Mouse (Mus musculus) lung, adult 2 months (tissue): ENCODE measurements around the gene Igll1. TPM values are rescaled to one million over a fixed set of nuclear protein-coding genes. Genes with fewer than 3 reads are reported as not detected.
A peak's percentile ranks its signal among the peaks of the same experiment; 100 is the strongest.

ENCODE experiments used
- DNase-seq: peaks from one replicate; pipeline ENCODE4 v3.0.0; 2022
- H3K4me1 ChIP-seq: fragments of 200-500 bp; 2 replicates; pipeline ENCODE4 v1.6.1; 2011; ENCODE audit warnings: low read length; ENCODE audit not compliant: control insufficient read depth, insufficient read depth
- H3K4me3 ChIP-seq: fragments of 200-500 bp; replicated peaks from 2 replicates; pipeline ENCODE3; 2011; ENCODE audit warnings: low read depth, mild to moderate bottlenecking, control low read depth, low read length; ENCODE audit errors: extremely low read depth
- CTCF ChIP-seq: fragments of 200-500 bp; IDR thresholded peaks from 2 replicates; pipeline ENCODE4 v1.5.1; 2011; ENCODE audit warnings: mild to moderate bottlenecking, low read length, control low read depth; ENCODE audit not compliant: insufficient read depth
- POLR2A ChIP-seq: fragments of 200-500 bp; IDR thresholded peaks from 2 replicates; pipeline ENCODE4 v1.6.1; 2011; ENCODE audit warnings: low read depth, mild to moderate bottlenecking, control low read depth, low read length, borderline replicate concordance; ENCODE audit errors: extremely low read depth
- WGBS: fragments of 180-500 bp; shearing (Covaris S2); methylation state at CpG from one replicate; pipeline ENCODE4 v1.1.7; 2018; 5-methylcytosine and 5-hydroxymethylcytosine counted together
- polyA plus RNA-seq: library from polyadenylated mRNA; depleted of rRNA; stranded (reverse); fragments of >200 nt; gene quantifications from 2 replicates; pipeline ENCODE4 v1.2.3, GENCODE M21; 2012; rRNA removed

Igll1 gene
- polyA plus RNA-seq = 0.10 TPM in 1 of 2 replicates, not detected in the other

DNA sequence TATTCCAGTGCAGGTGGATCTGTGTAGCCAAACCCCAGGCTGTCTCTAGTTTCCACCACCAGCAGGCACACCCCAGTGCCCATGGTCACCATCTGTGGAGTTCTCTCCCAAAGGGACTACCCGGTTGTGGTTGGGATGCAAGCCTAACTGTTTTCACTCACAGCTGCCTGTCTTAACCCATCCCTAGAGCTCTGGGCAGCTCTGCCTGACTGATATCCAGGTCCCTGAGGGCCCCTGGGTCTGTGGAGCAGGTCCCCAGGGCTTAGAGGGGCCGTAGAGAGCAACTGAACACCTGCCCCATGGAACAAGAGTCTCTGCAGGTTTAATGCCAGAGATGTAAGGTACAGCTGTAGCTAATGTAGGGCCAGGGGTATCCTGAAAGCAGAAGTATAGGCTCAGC lies at the start of gene Igll1:
TSS of gene Igll1 (minus strand) at position 8 of the 400 bp plus-strand sequence.
- TF ChIP-seq POLR2A (no peak), CTCF (no peak)
- Histone ChIP-seq H3K4me3 (no peak within 1 kb of the TSS), H3K4me1 (no peaks in the 10 kb centered on the region)
- whole genome bisulfite sequencing = 68% methylated on average over 2 of the region's 2 CpGs
- no peak for DNase-seq

- Histone ChIP-seq H3K4me3 (no peak overlapping the region), H3K4me1 (peaks cover 10% of the 10 kb centered on the region)
- WGBS = 67% methylated on average over 1 of the region's 1 CpGs
- TF ChIP-seq CTCF = no peak
- DNase-seq = no peak
These were observed 49.7 kb upstream of the Igll1 start for GRCm38 (mm10) chr16:16913440-16913839.

GRCm38 (mm10) chr16:16911641-16912597 lies 48.1 kb upstream of the Igll1 start:
- peak; percentile 79 for DNase-seq
- TF ChIP-seq POLR2A (no peak), CTCF (peak; percentile 97)
- WGBS = 37% methylated on average over 13 of the region's 13 CpGs
- Histone ChIP-seq H3K4me1 (peaks cover 19% of the 10 kb centered on the region), H3K4me3 (no peak overlapping the region)

DNA sequence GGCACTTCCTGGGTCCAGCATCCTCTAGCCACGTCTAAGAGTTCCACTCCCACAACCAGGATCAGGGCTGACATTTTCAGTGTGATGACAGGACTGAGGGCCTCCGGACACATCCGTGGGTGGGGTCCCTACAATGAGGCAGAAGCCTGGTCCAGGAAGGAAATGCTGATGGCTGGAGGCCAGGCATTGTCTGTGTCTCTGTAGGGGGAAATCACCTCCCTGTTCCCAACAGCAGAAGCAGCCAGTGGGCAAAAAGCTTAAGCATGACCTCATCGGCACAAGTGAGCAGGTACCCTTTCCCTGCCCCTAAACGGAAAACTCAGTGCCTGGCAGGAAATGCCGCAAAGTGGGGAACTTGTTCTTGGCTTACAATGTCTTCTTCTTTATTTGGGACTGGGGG lies 44.0 kb upstream of the Igll1 start:
- H3K4me3 ChIP-seq = no peak overlapping the region
- peak; percentile 66 for DNase-seq
- TF ChIP-seq POLR2A (no peak; the same call in 1 of the 2 replicates), CTCF (no peak)
- H3K4me1 ChIP-seq = peaks cover 33% of the 10 kb centered on the region
- WGBS = 32% methylated on average over 6 of the region's 6 CpGs

DNA sequence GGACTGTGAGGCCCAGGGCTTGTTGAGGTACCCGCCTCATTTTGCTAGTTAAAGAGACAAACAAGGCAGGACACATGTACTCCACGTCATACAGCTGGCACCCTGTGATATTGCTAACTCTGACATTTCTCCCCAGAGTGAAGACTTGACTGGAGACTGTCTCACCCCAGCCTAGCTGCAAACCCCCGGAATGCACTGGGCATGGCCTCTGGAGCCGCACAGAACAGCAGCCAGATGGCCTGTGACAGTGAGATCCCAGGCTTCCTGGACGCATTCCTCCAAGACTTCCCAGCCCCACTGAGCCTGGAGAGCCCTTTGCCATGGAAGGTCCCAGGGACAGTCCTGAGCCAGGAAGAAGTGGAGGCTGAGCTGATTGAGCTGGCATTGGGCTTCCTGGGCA lies 39.4 kb upstream of the Igll1 start:
- 62% methylated on average over 5 of the region's 5 CpGs for WGBS
- DNase-seq = no peak
- TF ChIP-seq POLR2A = no peak
- no peak for TF ChIP-seq CTCF
- no peak overlapping the region for H3K4me3 ChIP-seq
- peaks cover 42% of the 10 kb centered on the region for H3K4me1 ChIP-seq

GRCm38 (mm10) chr16:16902329-16902728 lies 38.5 kb upstream of the Igll1 start:
- no peak for DNase-seq
- H3K4me3 ChIP-seq = no peak overlapping the region
- WGBS = 45% methylated on average over 4 of the region's 4 CpGs
- H3K4me1 ChIP-seq = peaks cover 39% of the 10 kb centered on the region
- 0 out of 2 replicates have a peak, but pooled peaks have one; percentile 17 for TF ChIP-seq POLR2A
- no peak for TF ChIP-seq CTCF

DNA sequence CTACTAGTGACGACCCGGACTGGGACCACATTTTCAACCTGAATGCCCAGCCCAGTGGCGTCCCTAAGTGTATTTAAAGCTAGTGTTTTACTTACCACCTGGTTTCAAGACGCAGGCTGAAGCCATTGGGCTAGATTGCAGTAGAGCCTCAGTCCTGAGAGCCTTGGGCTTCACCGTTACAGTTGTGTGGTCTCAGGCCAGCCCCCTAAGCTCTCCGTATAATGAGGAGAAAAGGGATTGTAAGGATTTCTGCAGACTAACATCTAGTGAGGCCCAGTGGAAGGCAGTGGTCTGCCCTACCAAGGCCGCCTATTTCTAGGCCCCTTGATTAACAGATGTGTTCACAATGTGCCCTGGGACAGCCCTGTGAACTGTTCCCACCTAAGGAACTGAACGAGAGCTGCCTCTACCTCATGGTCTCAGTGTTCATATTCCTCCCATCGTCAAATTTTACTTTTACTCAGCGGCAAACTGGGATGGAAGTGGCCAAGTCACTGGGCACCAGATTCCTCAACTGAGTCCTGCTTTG lies 33.3 kb upstream of the Igll1 start:
- Histone ChIP-seq H3K4me3 (peak overlapping the region; percentile 86), H3K4me1 (peaks cover 21% of the 10 kb centered on the region)
- 17% methylated on average over 10 of the region's 10 CpGs for WGBS
- no peak for TF ChIP-seq CTCF
- no peak for TF ChIP-seq POLR2A
- peak; percentile 23 for DNase-seq

DNA sequence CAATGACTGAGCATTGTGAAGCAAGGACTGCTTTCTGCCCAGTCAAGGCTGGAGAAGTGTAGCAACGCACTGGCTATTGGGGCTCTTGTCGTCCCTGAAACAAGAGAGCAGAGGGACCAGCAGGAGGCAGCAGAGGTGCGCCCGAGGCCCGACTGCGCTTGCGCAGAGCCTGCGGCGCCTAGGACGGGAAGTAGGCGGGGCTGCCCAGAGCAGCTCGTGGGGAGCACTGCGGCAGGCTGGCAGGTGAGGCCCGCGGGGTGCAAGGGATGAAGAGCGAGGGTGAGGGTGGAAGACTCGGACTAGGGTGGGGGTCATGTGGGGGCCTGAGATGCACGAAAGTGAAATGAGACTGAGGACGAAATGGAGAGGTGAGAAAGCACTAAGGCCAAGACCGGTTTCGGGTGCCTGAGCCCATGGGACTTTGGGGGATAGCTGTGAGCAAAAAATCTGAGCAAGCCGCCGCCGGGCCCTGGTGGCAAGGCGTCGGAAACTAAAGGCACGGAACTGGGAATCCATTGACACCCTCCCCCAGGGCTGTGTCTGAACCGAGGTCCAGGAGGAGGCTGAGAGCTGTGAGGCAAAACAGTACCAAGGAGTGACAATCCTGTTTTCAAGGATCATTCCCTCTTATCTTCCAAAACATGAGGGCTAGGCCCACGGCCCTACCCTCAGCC lies 32.7 kb upstream of the Igll1 start, which contains the start of gene Ppm1f:
TSS of gene Ppm1f (plus strand) at position 88 of the 674 bp plus-strand sequence.
- DNase-seq = peak; percentile 97
- Histone ChIP-seq H3K4me3 (peak within 1 kb of the TSS; percentile 86), H3K4me1 (peaks cover 17% of the 10 kb centered on the region)
- TF ChIP-seq CTCF (peak; percentile 75), POLR2A (peak; percentile 82; the same call in 1 of the 2 replicates)
- WGBS = under 1% methylated on average over 29 of the region's 29 CpGs

DNA sequence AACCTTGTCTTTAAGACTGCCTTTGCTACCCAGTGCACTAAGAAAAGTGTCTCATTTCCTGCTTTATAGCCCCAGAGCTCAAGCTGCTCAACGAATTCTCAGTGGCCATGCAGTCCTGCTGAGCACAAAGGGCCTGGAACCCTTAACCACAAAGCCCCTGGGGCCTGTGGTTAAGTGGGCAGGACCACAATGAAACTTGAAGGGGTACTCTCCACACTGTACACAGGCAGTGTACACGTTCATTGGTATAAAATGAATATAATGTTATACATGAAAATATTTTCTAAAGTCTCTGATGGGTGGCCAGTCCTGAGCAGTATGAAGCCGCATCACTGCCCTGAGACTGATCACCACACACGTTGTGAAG lies 32.2 kb upstream of the Igll1 start:
- peaks cover 17% of the 10 kb centered on the region for H3K4me1 ChIP-seq
- H3K4me3 ChIP-seq = no peak overlapping the region
- DNase-seq = no peak
- 17% methylated on average over 4 of the region's 4 CpGs for WGBS
- TF ChIP-seq POLR2A = no peak
- TF ChIP-seq CTCF = no peak

- H3K4me3 ChIP-seq = no peak overlapping the region
- TF ChIP-seq POLR2A = no peak
- no peak for TF ChIP-seq CTCF
- DNase-seq = no peak
- H3K4me1 ChIP-seq = peaks cover 4% of the 10 kb centered on the region
- 92% methylated on average over 7 of the region's 7 CpGs for WGBS
These were observed 28.6 kb upstream of the Igll1 start for GRCm38 (mm10) chr16:16892366-16892765.
